Mouse (Mus musculus) neural tube, postnatal 0 days (tissue): ENCODE results near the gene Herc1. TPM values are rescaled to one million over a fixed set of nuclear protein-coding genes. Genes with fewer than 3 reads are reported as not detected.

Experiments
- polyA plus RNA-seq: library from polyadenylated mRNA; unstranded; fragments of >200 nt; fragmentation: Nextera tagmentation; extraction: Ambion mirVana; gene quantifications from 2 replicates; pipeline ENCODE4 v1.2.1, GENCODE M21; 2015

Herc1 gene
- polyA plus RNA-seq = 24.7 and 32.4 TPM in 2 replicates

DNA sequence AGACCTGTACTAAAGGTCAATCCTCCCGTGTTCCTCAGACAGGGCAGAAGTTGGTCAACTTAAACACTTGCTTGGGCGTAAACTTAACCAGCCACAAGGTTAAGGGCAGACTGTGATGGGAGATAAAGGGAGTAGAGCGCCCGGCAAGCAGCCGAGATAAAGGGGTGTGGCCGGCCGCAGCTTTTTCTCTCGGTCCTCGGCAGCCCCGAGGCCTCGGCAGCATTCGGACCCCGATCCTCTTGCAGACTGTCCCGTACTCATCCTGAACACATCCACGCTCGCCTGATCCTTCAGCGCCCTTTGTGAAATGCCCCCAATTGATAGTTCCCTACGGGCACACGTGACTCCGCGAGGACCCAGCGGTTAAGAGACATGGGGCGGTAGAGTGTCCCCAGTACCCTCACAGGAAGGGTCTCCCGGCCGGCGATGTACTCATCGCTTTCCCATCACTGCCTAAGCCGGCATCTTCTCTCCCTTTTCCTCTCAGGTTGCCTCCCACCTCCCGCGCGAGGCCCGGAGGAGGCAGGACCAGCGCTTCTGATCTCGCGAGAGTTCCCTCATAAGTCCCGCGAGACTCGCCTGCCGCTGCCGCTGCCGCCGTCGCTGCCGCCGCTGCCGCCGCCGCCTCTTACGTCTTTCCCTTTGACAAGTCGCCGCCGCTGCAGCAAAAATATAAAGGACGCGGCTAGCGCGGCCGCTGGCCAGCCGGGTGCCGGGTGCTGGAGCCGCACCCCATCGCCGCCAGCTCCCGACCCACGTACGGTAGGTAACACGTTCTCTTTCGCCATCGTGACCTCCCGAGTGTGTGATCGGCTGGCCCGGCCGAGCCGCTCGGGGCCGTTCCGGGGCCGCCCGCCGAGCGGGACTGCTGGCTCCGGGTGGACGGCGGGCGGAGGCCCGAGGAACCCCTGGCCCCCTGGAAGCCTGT is at the start of gene Herc1:
Gene Herc1 (plus strand): TSS at position 591 of the 928 bp plus-strand sequence.

DNA sequence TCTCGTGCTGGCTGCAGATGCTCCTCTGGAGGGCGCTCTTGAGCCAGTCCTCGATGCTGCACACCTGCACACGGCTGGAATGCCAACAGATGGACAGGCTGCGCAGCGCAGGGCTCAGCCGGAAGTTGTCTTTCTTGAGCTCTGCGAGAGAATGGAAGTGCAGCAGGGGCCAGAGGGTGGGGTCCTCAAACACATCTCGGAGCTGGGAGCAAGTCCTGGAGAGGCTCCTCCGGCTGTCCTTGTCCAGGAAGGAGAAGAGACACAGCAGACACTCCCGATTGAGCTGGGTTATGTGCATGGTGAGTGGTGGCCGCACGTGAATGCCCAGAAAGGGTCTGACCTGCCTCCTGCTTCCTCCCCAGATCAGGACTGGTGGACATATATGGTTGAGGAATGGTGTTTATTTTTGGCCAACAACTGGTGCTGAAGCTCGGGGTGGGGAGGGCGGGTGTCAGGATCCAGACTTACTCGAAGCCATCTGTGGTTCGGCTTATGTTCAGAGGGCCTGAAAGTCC is 164.1 kb downstream of the Herc1 start, which contains the start of gene Fbxl22:
Gene Fbxl22 (minus strand): TSS at position 338 of the 515 bp plus-strand sequence.

Other genes starting within 250 kb of the Herc1 start
- 57.8 and 60.4 TPM in 2 replicates for gene Snx1, start 223.9 kb upstream of the Herc1 start, polyA plus RNA-seq
- 70.3 and 80.4 TPM in 2 replicates for gene Ciao2a, start 223.8 kb upstream of the Herc1 start, polyA plus RNA-seq
- 0.75 and 0.93 TPM in 2 replicates for gene Dapk2, start 192.2 kb upstream of the Herc1 start, polyA plus RNA-seq
- 0.50 and 0.66 TPM in 2 replicates for gene Fbxl22, start 164.1 kb downstream of the Herc1 start, polyA plus RNA-seq
- gene Usp3, start 242.7 kb downstream of the Herc1 start, polyA plus RNA-seq = 39.0 and 39.5 TPM in 2 replicates